Mouse (Mus musculus): ENCODE data around the gene Gm8229.
"Not testable (repeated sequence)": the region's sequence is repeated elsewhere in the genome, so short reads cannot be mapped to it uniquely, and the experiment has no call there.

Gm8229 gene

GRCm38 (mm10) chr14:44365057-44365456 lies at the start of gene Gm8229:
Gm8229 (plus strand) TSS chr14:44365357.
- not testable (repeated sequence) for DNase-seq (ENCODE audit: low spot score in 2 of 2)

DNA sequence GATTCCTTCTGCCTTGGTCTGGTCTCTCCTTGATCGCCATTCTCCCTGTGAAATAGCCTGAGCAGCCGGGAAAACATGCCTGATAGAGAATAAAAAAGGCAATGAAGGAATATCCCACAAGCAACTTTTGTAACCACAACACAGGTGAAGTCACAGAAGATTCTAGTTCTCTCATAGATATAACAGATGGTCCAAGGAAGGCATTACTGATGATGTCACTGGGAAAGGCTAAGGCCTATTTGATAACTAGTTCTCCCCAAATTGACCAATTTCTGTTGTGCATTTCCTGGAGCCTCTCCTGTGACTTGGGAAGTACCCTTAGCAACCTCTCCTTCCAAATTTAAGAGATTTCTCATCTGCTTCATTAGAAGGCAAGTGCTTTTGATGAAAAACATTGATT lies 26.7 kb upstream of the Gm8229 start, which contains the start of gene Gm5930:
TSS of gene Gm5930 (minus strand) at position 101 of the 400 bp plus-strand sequence.
- not testable (repeated sequence) for DNase-seq (ENCODE audit: low spot score in 2 of 2)

DNA sequence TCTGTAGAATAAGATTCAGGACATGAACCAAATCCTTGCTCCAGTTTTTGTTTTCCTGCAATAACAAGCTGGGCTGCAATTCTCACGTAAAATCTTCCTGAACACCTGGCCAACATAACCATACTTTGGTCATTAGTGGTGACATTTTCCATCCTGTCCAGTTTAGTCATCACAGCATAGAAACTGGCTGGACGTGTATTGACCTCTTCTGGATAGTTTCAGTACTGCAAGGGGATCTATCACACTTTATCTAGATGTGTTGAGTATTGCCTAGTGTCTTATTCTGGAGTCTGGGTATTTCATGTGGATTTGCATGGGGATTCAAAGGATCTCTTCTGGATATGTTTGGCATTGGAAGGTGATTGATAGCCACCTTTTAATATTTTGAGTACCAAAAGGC lies 3.7 kb upstream of the Gm8229 start:
- DNase-seq (ENCODE audit: low spot score in 2 of 2) = not testable (repeated sequence)

DNA sequence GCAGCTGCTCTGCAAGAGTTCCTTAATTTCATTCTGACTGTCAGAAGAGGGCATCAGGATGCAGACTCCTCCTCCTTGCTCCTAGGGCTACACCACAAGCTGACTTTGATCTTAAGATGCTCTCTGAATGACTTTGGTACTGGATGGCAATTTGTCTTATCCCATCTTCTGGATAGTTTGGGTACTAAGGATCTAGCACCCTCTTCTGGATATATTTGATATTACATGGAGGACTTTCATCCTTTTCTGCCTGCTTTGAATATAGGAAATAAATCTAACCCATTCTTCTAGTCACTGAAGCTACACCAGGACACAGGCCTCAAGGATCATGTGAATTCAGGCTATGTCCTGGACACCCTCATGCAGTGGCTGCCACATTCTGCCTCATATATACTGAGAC lies 2.9 kb upstream of the Gm8229 start:
- not testable (repeated sequence) for DNase-seq (ENCODE audit: low spot score in 2 of 2)

GRCm38 (mm10) chr14:44384233-44384632 lies 19.1 kb downstream of the Gm8229 start:
- DNase-seq (ENCODE audit: low spot score in 2 of 2) = not testable (repeated sequence)

- DNase-seq (ENCODE audit: low spot score in 2 of 2) = not testable (repeated sequence)
These were observed 45.4 kb downstream of the Gm8229 start, which contains the start of gene Gm3371 for GRCm38 (mm10) chr14:44410588-44410987. Gm3371 (minus strand) TSS chr14:44410688.

All from frontal cortex, postnatal 36 days (tissue).